Mouse (Mus musculus) adrenal gland, adult 2 months (tissue): Measurements from ENCODE around the gene Vti1b. TPM values are rescaled to one million over a fixed set of nuclear protein-coding genes. Genes with fewer than 3 reads are reported as not detected.
A peak's percentile ranks its signal among the peaks of the same experiment; 100 is the strongest.
"Not testable (repeated sequence)": the region's sequence is repeated elsewhere in the genome, so short reads cannot be mapped to it uniquely, and the experiment has no call there.

Experiments used
- DNase-seq: peaks from one replicate; pipeline ENCODE4 v3.0.0; 2021
- long read RNA-seq: library from polyadenylated mRNA; stranded (forward); transcript quantifications from one replicate; pipeline ENCODE4 v2.0.0, GENCODE M21; 2021
- polyA plus RNA-seq: library from polyadenylated mRNA; depleted of rRNA; stranded (reverse); fragments of >200 nt; gene quantifications from 2 replicates; pipeline ENCODE4 v1.2.3, GENCODE M21; 2012; rRNA removed
- total RNA-seq, 2 experiments: library from RNA; stranded (reverse); gene quantifications; 2 replicates each; pipeline ENCODE4 v1.2.3; 2021

The Vti1b gene
- 100 to 1,000 TPM; 103 to 147 TPM for total RNA-seq
- polyA plus RNA-seq = 33.7 and 36.9 TPM in 2 replicates
- long read RNA-seq, transcript Vti1b-201 (6 exons, 1,490 nt) = major isoform, 95 of 117 reads
- long read RNA-seq, transcript Vti1b-203 (5 exons, 1,059 nt) = minor isoform, 14 of 117 reads
- long read RNA-seq, partial matches to known transcripts = 4 of 117 reads
- long read RNA-seq, other reads (novel, unspliced or antisense) = 4 of 117 reads

DNA sequence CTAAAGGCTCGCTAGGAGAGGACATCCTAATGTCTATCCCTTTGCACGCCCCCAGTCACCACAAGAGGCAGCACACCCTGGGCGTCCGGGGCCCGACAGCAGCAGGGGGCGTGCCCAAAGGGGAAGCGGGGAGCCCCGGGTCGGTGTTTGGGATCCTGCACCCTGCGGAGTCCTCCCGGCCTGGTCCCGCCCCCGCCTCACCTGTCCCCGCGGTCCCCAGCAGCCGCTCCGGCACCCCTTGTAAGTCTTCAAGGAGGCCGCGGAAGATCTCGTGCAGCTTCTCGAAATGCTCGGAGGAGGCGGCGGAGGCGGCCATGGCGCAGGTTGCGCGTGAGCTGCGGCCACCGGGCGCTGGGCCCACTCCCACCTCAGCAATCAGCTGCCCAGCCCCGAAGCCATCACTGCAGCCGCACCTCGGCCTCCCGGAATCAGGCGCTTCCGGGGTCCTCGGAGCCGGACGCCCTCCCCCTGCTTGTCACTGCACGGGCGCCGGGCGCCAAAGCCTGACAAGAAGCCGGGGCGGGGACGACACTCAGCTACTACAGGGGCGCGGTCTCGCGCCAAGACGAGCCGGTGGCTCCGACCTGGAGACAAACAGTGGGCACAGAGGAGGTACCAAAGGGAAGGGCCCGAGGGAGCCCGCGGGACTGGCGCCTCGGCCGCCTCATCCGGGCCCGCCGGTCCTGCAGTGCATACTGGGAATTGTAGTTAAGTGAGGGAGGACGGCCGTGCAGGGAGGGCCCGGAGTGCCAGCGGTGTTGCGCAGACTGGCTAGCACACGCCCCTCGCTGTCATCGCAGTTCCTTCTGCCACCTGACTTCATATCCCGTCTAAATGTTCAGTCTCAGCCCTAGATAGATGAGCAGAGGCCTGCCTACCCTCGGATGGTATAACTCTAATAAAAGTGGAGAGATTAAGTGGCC lies at the start of gene Vti1b:
Gene Vti1b, minus strand, starts transcription at position 649 of the 923 bp plus-strand sequence.
- peak; percentile 96 for DNase-seq

GRCm38 (mm10) chr12:79217511-79217910 lies 45.0 kb upstream of the Vti1b start:
- DNase-seq = no peak

DNA sequence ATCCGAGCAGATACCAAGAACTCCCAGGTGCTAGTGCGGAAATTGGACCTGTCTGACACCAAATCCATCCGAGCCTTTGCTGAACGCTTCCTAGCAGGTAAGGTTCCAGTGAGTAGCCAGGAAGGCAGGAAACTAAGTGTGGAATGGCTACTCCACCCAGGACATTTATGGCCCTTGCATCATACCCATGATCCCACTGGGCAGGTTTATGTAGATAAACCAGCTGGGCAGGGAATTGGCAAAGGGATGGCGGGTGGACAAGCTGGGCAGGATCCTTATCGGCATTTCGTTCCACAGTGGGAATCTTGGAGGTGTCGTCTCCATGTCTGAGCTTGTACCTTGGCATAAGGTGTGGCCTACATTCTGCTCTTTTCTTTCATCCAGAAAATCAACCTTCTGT lies 39.0 kb upstream of the Vti1b start:
- DNase-seq = no peak

DNA sequence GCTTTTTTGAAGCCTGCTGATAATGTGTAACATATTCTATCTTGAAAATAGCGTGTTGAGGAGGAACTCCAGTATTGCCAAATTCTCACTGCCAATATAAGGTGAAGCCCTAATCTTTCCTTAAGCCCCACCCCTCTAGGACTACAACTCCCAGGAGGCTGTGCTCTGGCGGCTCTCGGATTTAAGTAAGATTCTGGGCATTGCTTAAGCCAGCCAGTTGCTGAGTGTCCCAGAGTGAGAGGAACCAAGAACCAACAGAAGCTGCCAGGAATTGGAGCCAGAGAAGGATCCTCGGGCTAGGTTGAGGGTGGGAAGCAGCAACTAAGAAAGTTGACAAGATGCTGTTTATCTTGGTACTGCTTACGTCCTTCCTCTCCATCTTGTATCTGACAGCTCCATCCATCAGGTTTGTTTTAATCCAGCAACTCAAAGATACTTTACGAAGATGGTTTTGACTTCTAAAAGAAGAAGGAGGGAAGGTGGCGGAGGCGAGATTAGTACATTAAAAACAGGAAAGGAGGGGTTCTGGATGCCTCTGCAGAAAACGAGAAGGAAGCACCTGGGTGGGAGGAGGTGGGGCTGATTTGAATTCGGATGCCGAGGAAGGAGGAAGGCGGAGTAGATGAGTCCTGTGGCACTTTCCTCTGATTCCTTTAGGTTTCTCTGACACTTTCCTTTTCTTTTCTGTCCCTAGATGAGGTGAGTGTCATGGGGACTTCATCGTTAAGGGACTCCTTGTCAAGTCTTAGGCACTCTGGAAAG lies 36.4 kb upstream of the Vti1b start, which contains the start of gene Rdh12:
Gene Rdh12, plus strand, starts transcription at position 212 of the 762 bp plus-strand sequence.
- DNase-seq = peak; percentile 45

DNA sequence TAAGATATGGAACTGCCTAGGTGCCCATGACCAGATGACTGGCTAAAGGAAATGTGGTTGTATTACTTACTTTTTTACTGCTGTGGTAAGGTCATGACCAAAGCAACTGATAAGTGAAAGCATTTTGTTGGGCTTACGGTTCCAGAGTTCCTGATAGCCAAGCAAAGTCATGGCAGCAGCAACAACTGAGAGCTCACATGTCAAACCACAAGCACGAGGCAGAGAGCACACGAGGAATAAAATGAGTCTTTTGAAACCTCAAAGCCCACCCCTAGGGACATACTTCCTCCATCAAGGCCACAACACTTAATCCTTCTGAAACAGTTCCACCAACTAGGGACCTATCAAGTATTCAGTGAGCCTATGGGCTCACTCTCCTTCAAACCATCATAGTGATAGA lies 29.4 kb upstream of the Vti1b start:
- DNase-seq = no peak

- no peak for DNase-seq
Observed at GRCm38 (mm10) chr12:79197105-79197504, 24.6 kb upstream of the Vti1b start.

DNA sequence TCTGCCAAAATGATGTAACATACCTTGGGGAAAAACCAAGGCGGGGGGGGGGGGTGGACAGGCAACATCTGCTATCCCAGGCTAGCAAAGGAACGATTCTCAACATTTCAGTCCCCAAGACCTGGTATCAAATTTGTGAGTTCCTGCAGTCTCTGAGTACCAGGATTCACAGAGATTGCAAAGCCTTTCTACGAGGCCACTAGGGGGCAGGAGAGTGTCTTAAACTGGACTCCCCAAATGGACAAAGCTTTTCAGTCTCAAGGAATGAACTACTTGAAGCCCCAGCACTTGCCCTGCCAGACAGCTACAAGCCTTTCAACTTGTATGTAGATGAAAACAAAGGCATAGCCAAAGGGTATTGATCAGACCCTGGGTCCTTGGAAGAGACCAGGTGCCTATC lies 21.0 kb upstream of the Vti1b start:
- DNase-seq = peak; percentile 59

- DNase-seq = no peak
Observed at GRCm38 (mm10) chr12:79192193-79192592, 19.7 kb upstream of the Vti1b start, which contains the start of gene Rdh11. TSS of gene Rdh11 (minus strand) at chr12:79192293.

DNA sequence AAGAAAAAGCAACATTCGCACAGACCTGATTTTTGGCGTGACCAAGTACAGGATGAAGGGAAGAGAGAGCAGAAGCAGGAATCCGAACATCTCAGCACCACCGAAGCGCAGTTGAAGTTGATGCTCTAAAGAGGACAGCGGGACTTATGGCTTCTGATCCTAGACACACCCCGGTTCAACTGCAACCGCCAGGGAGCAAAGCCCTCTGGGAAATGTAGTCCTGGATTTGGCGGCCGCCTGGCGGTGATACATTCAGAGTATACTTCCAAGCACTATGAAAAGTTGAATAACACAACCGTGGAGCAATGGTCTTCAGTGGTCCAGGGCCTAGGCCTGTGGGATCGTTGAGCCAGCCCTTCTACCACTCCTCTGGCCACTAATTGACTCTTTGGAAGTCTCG lies 19.2 kb upstream of the Vti1b start:
- peak; percentile 81 for DNase-seq

DNA sequence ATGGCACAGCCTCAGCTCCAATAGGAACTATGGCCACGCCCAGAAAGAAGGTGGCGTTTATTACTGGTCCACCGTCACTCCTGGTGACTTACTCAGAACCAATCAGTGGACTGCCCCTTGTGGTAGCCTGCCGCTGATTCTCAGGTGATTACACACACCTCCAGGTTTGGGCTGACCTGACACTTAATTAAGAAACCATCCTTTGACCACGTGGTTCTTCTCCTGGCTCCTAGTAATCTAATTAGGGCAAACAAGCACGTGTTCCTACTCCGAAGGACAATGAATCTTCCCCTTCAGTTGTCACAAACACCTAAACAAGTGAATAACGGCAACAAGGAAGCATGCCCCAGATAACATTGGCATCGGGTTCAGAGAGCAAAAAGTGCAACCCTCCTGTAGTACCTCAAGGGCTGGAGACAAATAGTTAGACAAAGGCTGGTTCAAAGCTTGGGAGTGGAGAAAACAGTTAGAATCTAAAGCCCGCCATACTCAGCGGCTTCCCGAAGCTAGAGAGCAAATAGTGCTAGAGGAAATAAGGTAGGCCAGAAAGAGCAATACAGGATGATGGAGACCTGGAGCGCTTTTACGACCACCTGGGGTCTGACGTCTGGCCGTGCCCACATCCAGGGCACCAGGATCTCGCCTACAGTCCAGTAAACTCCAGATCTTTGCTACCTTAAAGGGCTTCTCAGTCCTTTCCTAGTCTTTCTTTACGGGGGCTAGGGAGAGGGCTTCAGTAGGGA lies 18.6 kb upstream of the Vti1b start:
- peak; percentile 68 for DNase-seq

GRCm38 (mm10) chr12:79185160-79185559 lies 12.7 kb upstream of the Vti1b start:
- DNase-seq = not testable (repeated sequence)

- no peak for DNase-seq
Observed at GRCm38 (mm10) chr12:79175998-79176397, 3.5 kb upstream of the Vti1b start.

- no peak for DNase-seq
Observed at GRCm38 (mm10) chr12:79173721-79174120, 1.3 kb upstream of the Vti1b start.

DNA sequence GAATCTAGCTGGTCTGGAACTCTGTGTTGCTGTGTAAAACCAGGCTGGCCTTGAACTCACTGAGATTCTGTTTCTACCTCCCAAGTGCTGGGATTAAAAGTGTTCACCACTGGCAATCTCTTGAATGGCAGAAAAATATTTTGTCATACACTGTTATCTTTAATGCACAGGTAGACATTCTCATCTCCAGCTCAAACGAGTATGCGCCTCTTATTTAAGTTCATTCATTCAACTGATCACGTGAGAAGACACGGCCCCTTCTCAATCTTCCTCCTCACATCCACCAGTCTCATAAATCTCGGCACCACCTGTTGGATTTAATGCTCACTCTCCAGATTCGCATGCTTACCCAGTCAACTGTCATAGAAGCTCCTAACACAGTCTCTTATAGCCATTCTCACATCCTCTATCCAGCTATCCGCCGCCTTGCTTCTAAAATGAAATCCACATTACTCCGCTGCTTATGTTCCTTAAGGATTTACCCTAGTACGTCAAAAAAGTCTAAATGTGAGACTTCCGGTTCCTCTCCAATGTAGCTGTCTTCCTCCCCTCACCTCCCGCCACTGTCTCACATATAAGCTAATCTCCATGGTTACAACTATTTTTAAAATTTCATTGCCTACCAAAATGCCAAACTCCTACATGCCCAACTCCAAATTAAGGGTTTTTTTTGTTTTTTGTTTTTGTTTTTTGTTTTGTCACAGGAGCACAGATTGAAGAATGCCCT lies 1.0 kb downstream of the Vti1b start:
- no peak for DNase-seq

DNA sequence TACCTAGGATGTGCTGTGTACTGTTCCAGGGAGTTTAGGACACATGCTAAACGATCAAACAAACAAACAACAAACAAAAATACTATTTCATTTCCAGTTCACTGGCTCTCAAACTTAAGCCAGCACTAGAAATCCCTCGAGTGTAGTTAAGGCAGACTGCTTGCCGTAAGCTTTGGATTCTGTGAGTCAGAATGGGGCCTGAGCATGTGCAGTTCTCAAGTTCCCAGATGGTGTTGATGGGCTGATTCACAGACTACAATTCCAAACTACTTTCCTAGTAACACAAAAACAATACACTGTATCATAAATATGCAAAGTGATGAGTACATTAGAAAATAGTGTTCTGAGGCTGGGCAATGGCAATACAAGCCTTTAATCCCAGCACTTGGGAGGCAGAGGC lies 2.0 kb downstream of the Vti1b start:
- no peak for DNase-seq

DNA sequence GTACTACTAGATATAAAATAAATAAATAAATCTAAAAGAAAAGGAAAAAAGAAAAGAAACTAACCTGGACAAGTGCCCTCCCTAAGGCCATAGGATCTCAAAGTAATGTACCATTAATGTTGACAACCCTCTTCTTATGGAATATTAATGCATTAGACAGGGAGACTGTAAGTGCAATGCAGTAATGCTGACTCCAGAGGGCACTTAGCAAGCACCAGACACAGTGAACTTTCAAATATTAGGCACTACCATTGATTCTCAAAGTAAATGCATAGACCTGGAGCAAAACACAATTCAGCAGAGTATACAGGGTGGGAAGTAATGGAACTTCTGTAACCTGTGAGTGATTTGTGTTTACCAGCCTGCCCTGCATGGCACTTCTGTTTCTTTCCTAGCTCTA lies 3.3 kb downstream of the Vti1b start:
- DNase-seq = no peak

DNA sequence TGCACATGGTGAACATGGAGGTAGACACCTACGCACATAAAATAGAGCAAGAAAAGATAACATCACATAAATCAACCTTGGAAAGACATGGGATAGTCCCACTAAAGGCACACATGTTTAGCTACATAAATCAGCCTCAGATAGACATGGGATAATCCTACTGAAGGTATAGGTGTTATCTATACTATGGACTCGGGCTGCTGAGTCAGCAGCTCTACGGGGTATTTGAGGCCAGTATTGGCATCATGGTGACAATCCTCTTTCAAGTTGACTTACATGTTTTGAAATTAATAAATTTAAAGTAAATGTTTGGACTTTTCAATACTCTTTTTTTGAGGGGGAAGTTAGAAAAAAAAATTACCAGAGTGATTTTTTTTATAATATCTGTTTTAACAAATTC lies 9.6 kb downstream of the Vti1b start:
- no peak for DNase-seq

GRCm38 (mm10) chr12:79149653-79150052 lies 22.8 kb downstream of the Vti1b start:
- DNase-seq = no peak

DNA sequence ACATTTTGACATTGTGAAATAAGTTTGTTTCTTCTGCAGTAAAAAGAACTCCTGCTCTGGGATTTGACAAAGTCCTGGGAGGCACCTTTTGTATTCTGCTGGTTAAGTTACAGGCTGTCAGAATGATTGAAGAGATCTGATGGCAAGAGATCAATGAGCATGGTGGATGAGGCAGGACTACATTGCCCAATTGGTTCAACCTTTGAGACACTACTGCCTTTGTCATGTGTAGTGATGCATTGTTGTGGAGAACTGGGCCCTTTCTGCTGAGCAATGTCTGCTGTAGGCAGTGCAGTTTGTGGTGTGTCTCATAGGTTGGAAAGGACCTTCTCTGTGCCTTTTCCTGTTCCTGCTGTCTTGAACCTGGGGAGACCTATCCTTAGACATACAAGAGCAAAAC lies 31.1 kb downstream of the Vti1b start:
- no peak for DNase-seq

- no peak for DNase-seq
Observed at GRCm38 (mm10) chr12:79140811-79141210, 31.7 kb downstream of the Vti1b start.

DNA sequence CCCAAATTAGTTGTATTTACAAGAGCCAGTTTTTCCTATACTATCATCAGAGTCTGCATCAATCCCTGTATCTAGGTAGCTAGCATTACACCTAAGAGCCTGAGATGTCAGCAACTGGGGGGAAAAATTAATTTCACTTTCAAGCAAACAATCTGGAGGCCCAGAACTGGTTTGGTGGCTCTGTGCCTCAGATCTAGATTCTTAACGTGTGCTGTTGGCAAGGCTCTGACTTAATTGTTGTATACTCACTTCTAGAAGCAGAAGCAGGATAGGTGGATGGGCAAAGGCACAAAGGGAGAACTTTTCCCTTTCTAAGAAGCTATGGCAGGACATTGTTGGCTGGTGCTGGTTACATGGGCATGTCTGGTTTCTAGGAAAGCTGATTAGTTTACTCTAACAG lies 33.0 kb downstream of the Vti1b start:
- DNase-seq = no peak
